Mouse (Mus musculus) cerebellum, adult 2 months (tissue): ENCODE data around the gene Mettl23.

Experiments
- CTCF ChIP-seq: fragments of 200-500 bp; IDR thresholded peaks from 2 replicates; pipeline ENCODE4 v1.5.1; 2011; ENCODE audit warnings: low read depth, mild to moderate bottlenecking, control low read depth, low read length, moderate library complexity, borderline replicate concordance; ENCODE audit not compliant: insufficient read depth
- POLR2A ChIP-seq: fragments of 200-500 bp; IDR thresholded peaks from 2 replicates; pipeline ENCODE4 v1.6.1; 2011; ENCODE audit warnings: low read length, control low read depth, borderline replicate concordance; ENCODE audit not compliant: insufficient read depth

GRCm38 (mm10) chr11:116825230-116825629 is 17.8 kb upstream of the Mettl23 start:
- TF ChIP-seq CTCF (no peak), POLR2A (no peak)
